Mouse (Mus musculus): ENCODE measurements around the gene Sf3a3.
"Not testable (repeated sequence)": the region's sequence is repeated elsewhere in the genome, so short reads cannot be mapped to it uniquely, and the experiment has no call there.

The Sf3a3 gene

GRCm38 (mm10) chr4:124700248-124700971 lies 14.2 kb upstream of the Sf3a3 start, which contains the start of gene Fhl3:
Gene Fhl3, plus strand, starts transcription at chr4:124700701.
- peak; percentile 24 for DNase-seq

GRCm38 (mm10) chr4:124701052-124701845 lies 13.3 kb upstream of the Sf3a3 start:
- DNase-seq: no peak

DNA sequence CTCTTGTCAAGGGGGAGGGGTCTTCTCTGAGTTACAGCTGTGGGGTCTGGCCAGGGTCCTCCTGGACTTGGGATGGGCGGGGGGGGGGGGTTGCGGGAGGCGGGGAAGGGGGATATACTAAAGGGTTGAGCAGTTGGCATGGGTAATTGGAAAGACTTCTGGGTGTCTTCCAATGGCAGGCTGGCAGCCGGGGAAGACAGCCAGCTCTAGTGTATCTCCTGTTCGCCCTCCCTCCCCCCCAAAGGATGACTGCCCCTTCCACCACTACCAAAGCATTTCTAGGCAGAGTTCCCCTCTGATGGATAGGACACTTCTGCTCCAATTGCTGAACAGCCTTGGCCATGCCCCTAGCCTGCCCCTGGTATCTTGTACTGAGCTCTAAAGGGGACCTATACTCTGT lies 12.7 kb upstream of the Sf3a3 start:
- DNase-seq: no peak

DNA sequence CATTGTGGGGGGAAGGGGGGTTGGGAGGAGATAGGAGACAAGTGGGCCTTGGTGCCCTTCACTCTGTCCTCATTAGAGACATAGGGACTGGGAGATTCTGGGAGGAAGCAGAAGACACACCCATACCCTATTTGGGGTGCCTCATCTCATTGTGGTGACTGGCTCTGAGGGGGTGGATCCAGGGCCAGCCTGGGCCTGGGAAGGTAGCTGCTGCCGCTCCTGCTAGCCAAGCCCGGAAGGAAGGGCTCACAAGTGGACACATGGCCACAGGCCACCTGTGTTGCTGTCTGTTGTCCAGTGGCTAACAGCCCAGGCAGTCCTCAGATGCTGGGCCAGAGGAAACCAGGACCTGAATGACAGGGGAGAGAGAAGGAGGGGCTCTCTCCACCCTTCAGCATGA lies 11.2 kb upstream of the Sf3a3 start:
- no peak for DNase-seq

- DNase-seq: no peak
Measured at GRCm38 (mm10) chr4:124703881-124704796, 10.4 kb upstream of the Sf3a3 start.

GRCm38 (mm10) chr4:124704797-124705474 lies 9.6 kb upstream of the Sf3a3 start:
- DNase-seq: no peak

DNA sequence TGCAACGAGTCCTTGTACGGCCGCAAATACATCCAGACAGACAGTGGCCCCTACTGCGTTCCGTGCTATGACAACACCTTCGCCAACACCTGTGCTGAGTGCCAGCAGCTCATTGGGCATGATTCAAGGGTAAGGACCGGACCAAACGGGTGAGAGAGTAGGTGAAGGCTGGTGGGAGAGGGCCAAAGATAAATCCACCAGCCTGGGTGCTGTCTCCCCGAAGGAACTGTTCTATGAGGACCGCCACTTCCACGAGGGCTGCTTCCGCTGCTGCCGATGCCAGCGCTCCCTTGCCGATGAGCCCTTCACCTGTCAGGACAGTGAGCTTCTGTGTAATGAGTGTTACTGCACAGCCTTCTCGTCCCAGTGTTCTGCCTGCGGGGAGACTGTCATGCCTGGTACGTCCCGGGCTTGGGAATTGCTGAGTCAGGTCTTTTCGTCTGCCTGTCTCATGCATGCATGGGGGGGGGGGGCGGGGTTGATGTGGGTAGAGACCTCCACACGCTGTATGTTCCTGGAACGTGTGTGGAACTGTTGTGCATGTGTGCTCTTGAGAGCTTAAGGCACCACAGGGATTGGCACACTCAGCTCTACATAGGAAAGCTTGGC lies 8.8 kb upstream of the Sf3a3 start:
- no peak for DNase-seq

GRCm38 (mm10) chr4:124707381-124708199 lies 7.0 kb upstream of the Sf3a3 start:
- not testable (repeated sequence) for DNase-seq

- not testable (repeated sequence) for DNase-seq
Measured at GRCm38 (mm10) chr4:124708200-124708517, 6.4 kb upstream of the Sf3a3 start.

DNA sequence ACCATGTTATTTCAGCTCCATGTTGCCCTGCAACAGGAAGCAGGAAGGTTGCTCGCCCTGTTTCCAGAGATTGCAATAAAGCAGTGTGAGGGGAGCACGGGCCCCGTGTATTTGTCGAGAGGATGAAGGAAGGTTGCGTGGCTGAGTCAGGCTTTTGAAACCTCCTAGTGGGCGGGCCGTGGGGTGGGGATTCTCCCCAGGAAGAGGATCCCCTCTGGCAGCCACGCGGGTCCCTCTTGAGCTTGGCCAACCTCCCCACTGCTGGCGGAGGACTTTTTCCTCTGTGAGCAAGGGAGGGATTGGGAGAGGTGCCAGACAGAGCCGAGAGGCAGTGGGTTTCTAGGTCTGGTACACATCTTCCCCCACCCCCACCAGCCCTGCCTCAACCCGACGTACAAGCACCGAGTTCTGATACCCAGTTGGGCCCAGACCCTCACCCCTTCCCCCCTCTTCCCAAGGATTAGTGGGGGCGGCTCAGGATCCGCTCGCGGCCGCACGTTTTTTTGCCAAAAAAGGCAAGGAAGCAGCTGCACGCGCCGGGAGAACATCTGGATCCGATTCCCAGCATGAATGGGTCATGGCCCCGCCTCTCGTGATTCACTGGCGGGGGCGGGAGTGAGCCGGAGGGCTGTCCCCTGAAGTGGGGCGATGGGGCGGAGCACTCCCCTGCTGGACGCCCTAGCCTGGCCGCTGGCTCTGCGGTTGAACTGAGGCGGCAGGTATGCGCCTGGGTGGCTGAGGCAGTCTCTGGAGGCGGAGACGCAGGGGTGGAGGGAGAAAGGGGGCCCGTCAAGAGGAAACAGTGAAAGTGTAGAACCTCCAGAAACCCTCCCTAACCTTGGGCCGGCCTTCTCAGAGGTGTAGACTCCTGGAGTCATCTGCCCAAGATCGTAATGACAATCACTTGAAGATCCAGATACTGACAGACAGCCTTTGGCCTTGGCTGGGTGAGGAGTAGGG lies 5.8 kb upstream of the Sf3a3 start:
- peak; percentile 71 for DNase-seq

DNA sequence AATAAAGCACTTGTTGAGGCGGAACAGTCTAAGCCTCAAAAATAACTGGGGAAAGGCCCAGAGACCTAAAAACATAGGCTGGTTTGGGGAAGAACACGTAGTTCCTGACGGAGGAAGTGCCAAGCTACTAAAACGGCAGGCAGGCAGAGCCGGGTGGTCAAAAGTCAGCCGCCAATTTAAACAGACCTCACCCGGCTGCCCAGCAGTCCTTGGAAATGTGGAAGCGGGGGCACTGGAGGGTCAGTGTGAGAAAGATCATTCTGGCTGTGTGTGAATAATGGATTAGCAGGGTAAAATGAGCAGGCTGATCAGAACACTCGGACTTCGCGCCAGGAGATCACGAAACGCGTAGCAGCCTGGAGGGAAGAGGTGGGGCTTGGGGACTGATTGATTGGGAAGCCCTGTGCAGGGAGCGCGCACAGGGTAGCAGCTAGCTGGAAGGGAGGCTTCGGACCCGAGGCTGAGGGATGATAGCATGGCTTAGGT lies 4.6 kb upstream of the Sf3a3 start:
- peak; percentile 16 for DNase-seq

DNA sequence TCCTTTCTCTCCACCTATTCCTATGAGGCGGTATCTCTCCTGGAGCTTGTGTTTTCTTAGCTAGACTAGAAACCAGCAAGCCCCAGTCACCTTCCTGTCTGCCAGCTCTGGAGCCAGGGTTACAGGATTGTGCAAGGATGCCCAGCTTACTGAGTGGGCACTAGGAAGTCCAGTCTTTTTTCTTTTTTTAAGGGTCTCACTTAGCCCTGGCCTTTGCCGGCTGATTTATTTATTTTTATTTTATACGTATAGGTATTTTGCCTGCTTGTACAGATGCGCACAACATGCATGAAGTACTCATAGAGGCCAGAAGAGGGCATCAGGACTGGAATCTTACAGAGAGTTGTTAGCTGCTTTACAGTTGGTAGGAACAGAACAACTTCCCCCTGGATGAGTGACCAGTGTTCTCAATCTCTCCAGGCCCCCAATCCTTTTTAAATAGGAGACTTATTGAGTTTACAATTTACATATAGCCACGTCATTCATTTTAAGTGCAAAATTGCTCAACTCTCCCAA lies 3.7 kb upstream of the Sf3a3 start:
- peak; percentile 17 for DNase-seq

DNA sequence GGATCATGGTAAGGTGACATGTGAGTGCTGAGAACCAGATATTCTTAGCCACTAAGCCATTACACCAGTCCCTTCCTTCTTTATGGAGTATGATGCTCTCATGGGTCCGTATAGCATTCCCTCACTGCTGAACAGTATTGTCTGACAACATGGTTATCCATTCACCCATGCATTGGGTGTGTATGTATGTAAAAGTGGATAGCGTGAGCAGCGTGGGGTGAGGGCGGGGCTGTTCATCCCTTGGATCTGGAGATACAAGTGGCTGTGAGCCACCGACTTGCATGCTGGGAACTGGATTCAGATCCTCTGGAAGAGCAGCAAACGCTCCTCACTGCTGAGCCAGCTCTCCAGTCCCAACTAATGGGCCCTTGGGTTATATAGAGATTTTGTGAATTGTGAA lies 2.0 kb upstream of the Sf3a3 start:
- DNase-seq: no peak

GRCm38 (mm10) chr4:124713850-124714249 lies 726 bp upstream of the Sf3a3 start:
- DNase-seq: not testable (repeated sequence)

GRCm38 (mm10) chr4:124719101-124719500 lies 4.5 kb downstream of the Sf3a3 start:
- no peak for DNase-seq

GRCm38 (mm10) chr4:124726121-124726520 lies 11.5 kb downstream of the Sf3a3 start:
- no peak for DNase-seq

DNA sequence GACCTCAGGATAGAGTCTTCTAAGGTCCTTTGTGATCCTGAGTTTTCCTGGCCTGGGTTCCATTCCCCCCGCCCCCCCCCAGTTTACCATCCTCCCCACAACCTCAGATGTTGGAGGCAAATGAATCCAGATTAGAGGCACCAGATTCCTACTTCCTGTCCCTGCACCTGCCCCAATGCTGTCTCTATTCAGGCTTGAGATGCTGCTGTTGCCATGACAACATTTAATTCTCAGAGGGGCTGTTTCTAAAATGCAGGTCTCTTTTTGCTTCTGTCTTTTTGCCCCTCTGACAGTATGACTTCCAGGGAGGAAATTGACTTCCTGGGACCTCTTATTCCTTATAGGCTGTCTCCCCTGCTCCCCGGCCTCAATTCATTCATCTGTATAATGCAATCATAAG lies 22.4 kb downstream of the Sf3a3 start:
- DNase-seq: no peak

DNA sequence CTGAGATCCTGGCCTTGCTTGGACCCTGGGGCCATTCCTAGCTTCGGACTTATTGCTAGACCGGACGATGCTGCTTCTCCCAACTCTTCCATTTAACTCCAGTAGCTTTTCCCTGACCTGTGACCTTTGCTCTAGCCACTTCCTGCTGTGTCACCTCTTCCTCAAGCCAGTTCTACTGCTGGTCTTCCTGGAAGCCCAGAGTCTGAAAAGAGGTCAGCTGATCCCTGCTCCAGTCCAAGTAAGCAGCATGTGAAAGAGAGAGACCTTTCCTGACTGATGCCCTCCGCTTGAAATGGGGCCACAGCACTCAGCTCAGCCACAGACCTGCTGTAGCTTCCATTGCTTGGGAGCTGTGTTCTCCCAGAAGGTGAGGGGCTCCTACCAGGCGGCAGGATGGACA lies 22.9 kb downstream of the Sf3a3 start:
- no peak for DNase-seq

- no peak for DNase-seq
Measured at GRCm38 (mm10) chr4:124738013-124738412, 23.4 kb downstream of the Sf3a3 start.

GRCm38 (mm10) chr4:124738783-124739182 lies 24.2 kb downstream of the Sf3a3 start:
- no peak for DNase-seq
